Mouse (Mus musculus) midbrain, postnatal 0 days (tissue): Measurements from ENCODE around the gene Lnx2. TPM values are rescaled to one million over a fixed set of nuclear protein-coding genes. Genes with fewer than 3 reads are reported as not detected.
A peak's percentile ranks its signal among the peaks of the same experiment; 100 is the strongest.

Experiments
- ATAC-seq: fragments of 200-750 bp; cut with Nextera tagmentation; 2 replicates; pipeline ENCODE4 v1.8.0; 2017; ENCODE audit warnings: moderate number of reproducible peaks, mild to moderate bottlenecking, moderate TSS enrichment, moderate library complexity; ENCODE audit not compliant: low FRiP score
- DNase-seq: peaks from one replicate; pipeline ENCODE4 v3.0.0-alpha.2; 2015; ENCODE audit warnings: low spot score
- H3K27ac ChIP-seq: fragments of 300-500 bp; sonication (generic); 2 replicates; pipeline ENCODE4 v1.5.1; 2014; ENCODE audit warnings: low read depth, mild to moderate bottlenecking, low read length, mixed read lengths
- H3K27me3 ChIP-seq: fragments of 300-500 bp; sonication (generic); 2 replicates; pipeline ENCODE4 v1.6.1; 2014; ENCODE audit warnings: low read length, control low read depth, mixed read lengths; ENCODE audit not compliant: insufficient read depth
- H3K36me3 ChIP-seq: fragments of 300-500 bp; sonication (generic); 2 replicates; pipeline ENCODE4 v1.6.1; 2014; ENCODE audit warnings: low read length, control low read depth, mixed read lengths; ENCODE audit not compliant: insufficient read depth
- H3K4me1 ChIP-seq: fragments of 300-500 bp; sonication (generic); 2 replicates; pipeline ENCODE4 v1.6.1; 2014; ENCODE audit warnings: mild to moderate bottlenecking, control low read depth, antibody characterized with exemption, low read length, mixed read lengths; ENCODE audit not compliant: insufficient read depth
- H3K4me2 ChIP-seq: fragments of 300-500 bp; sonication (generic); 2 replicates; pipeline ENCODE4 v1.6.1; 2014; ENCODE audit warnings: low read depth, mild to moderate bottlenecking, low read length, mixed read lengths; ENCODE audit not compliant: poor library complexity, severe bottlenecking
- H3K4me3 ChIP-seq: fragments of 300-500 bp; sonication (generic); 2 replicates; pipeline ENCODE4 v1.5.1; 2014; ENCODE audit warnings: low read depth, mild to moderate bottlenecking, low read length, moderate library complexity
- H3K9ac ChIP-seq: fragments of 300-500 bp; sonication (generic); replicated peaks from 2 replicates; pipeline ENCODE4 v1.6.1; 2014; ENCODE audit warnings: mild to moderate bottlenecking, low read length, moderate library complexity, mixed read lengths; ENCODE audit not compliant: poor library complexity, severe bottlenecking
- H3K9me3 ChIP-seq: fragments of 300-500 bp; sonication (generic); 2 replicates; pipeline ENCODE4 v1.6.1; 2016; ENCODE audit warnings: low read length, control low read depth
- CTCF ChIP-seq: IDR thresholded peaks from 2 replicates; pipeline ENCODE4 v1.5.1; 2016; ENCODE audit warnings: antibody characterized with exemption, mild to moderate bottlenecking
- WGBS: fragments of 180-500 bp; shearing (Covaris S2); extraction: QIAGEN DNeasy Blood & Tissue Kit; methylation state at CpG from one replicate; pipeline ENCODE4 v1.1.7; 2014; 5-methylcytosine and 5-hydroxymethylcytosine counted together
- polyA plus RNA-seq: library from polyadenylated mRNA; unstranded; fragments of >200 nt; fragmentation: Nextera tagmentation; extraction: Ambion mirVana; gene quantifications from 2 replicates; pipeline ENCODE4 v1.2.1, GENCODE M21; 2015
- total RNA-seq: library from RNA; depleted of rRNA; stranded (reverse); fragments of >200 nt; gene quantifications from 2 replicates; pipeline ENCODE4 v1.2.3, GENCODE M21; 2014

The Lnx2 gene
- total and polyA plus RNA-seq, 2 experiments from 2014 or later: 2.9 to 5.6 TPM

GRCm38 (mm10) chr5:147114738-147115137 lies 38.4 kb upstream of the Lnx2 start:
- no peaks in the 10 kb centered on the region for H3K9me3 ChIP-seq
- DNase-seq (no peak), ATAC-seq (no peak)
- no peak overlapping the region for H3K4me2 ChIP-seq
- no peak overlapping the region for H3K9ac ChIP-seq
- 0 out of 2 replicates have a peak, but pooled peaks have one; percentile 19 for TF ChIP-seq CTCF
- no peaks in the 10 kb centered on the region for H3K27me3 ChIP-seq
- no peak overlapping the region for H3K4me3 ChIP-seq
- WGBS: 80% methylated on average over 7 of the region's 7 CpGs
- no peaks in the 10 kb centered on the region for H3K4me1 ChIP-seq
- no peak overlapping the region for H3K27ac ChIP-seq
- H3K36me3 ChIP-seq: peaks cover 12% of the 10 kb centered on the region

DNA sequence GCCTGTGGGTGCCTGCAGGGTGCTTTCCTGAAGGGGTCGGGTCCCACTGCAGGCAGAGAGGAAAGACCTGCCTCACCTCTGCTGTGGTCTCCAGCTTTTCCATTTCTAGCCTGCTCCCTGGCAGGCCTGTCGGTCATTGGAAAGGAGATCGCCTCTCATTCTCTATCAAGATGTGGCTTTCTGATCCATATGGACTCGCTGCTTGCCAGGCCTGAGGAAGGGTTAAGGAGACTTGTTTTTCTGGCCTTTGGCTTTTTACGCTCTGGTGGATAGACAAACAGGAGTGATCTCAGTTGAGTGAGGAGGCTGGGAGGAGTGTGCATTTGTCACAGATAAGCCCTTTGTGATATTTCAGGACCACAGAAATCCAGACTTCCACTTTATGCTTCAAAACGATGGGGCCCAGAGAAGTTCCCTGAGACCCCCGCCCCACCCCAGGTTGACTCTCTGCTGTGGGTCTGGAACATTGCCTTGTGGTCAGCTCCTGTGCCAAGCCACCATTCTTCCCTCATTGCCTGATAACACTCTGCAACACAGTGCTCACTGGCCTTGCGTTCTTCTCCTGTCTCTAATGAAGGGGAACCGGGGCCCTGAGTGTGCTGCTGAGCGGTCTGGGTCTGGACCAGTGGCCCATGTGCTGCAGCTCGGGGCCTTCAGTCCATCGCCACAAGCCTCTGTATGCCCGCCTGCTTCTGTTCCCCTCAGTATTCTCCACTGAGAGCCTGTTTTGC lies 32.6 kb upstream of the Lnx2 start:
- DNase-seq (no peak), ATAC-seq (no peak)
- Histone ChIP-seq H3K9me3 (no peaks in the 10 kb centered on the region), H3K9ac (no peak overlapping the region), H3K36me3 (peaks cover 16% of the 10 kb centered on the region), H3K27ac (no peak overlapping the region), H3K4me2 (no peak overlapping the region), H3K4me3 (no peak overlapping the region), H3K4me1 (no peaks in the 10 kb centered on the region), H3K27me3 (no peaks in the 10 kb centered on the region)
- WGBS: 86% methylated on average over 13 of the region's 13 CpGs
- TF ChIP-seq CTCF: no peak

- Histone ChIP-seq H3K4me1 (no peaks in the 10 kb centered on the region), H3K27me3 (no peaks in the 10 kb centered on the region), H3K27ac (no peak overlapping the region), H3K36me3 (peaks cover 10% of the 10 kb centered on the region), H3K4me2 (no peak overlapping the region), H3K9me3 (no peaks in the 10 kb centered on the region), H3K9ac (no peak overlapping the region), H3K4me3 (no peak overlapping the region)
- TF ChIP-seq CTCF: no peak
- DNase-seq (no peak), ATAC-seq (no peak)
- WGBS: 94% methylated on average over 3 of the region's 3 CpGs
These were observed 30.9 kb upstream of the Lnx2 start for GRCm38 (mm10) chr5:147107276-147107675.

DNA sequence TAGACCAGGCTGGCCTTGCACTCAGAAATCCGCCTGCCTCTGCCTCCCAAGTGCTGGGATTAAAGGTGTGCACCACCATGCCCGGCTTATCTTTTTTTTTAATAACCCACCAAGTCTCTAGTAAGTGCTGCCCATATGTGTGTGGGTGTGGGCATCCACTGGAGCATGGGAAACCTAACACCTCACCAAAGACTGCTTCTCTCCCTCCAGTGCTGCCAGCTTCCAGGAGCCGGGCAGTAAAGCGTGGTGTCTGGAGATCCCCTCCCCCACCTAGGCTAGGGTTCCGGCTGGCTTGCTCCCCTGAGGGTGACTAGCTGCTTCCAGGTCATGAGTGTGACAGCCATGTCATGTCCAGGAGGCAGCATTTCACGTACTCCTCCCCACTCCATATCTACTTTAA lies 25.9 kb upstream of the Lnx2 start:
- Histone ChIP-seq H3K4me3 (no peak overlapping the region), H3K36me3 (peaks cover 4% of the 10 kb centered on the region; the same call in 1 of the 2 replicates), H3K4me1 (no peaks in the 10 kb centered on the region), H3K9me3 (no peaks in the 10 kb centered on the region), H3K9ac (no peak overlapping the region), H3K4me2 (no peak overlapping the region), H3K27ac (no peak overlapping the region), H3K27me3 (no peaks in the 10 kb centered on the region)
- no peak for ATAC-seq
- no peak for TF ChIP-seq CTCF
- 82% methylated on average over 6 of the region's 6 CpGs for WGBS
- no peak for DNase-seq

DNA sequence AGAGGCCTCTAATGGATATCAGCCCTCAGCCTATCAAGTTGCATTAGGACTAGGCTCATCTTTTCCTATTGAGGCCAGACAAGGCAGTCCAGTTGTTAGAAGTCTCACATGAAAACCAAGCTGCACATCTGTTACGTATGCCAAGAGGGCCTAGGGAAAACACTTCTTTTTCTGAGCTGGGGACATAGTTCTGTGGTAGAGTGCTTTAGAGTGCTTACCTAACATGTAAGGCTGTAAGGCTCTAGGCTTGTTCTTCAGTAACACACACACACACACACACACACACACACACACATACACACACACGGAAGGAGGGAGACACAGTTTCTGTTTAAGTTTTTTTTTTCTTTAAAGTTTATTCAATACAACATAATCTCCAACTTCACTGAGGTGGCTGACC lies 23.8 kb upstream of the Lnx2 start:
- Histone ChIP-seq H3K27ac (no peak overlapping the region), H3K4me1 (no peaks in the 10 kb centered on the region), H3K9ac (no peak overlapping the region), H3K9me3 (no peaks in the 10 kb centered on the region), H3K4me2 (no peak overlapping the region), H3K4me3 (no peak overlapping the region), H3K27me3 (no peaks in the 10 kb centered on the region), H3K36me3 (peaks cover 4% of the 10 kb centered on the region; the same call in 1 of the 2 replicates)
- TF ChIP-seq CTCF: no peak
- WGBS: 96% methylated on average over 2 of the region's 2 CpGs
- ATAC-seq (no peak), DNase-seq (no peak)

DNA sequence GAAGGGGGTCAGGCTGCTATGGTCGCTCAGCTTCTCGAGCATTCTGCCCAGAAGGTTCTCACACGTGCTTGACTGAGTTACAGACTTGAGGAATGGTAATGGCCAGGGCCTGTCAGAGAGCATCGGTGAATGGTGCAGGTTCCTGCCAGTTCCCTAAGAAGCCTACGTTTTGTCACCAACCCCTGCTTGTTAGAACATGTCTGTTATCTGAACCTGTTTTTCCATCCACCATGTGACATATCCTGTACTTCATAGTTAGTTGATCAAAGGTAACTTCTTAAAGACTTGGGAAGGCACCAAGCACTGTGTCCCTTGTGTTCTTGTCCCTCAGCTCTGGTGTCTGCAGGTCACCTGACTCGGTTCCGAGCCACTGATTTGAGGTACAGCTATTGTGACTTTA lies 22.3 kb upstream of the Lnx2 start:
- no peak overlapping the region for H3K4me3 ChIP-seq
- WGBS: 89% methylated on average over 7 of the region's 7 CpGs
- H3K27ac ChIP-seq: no peak overlapping the region
- no peak overlapping the region for H3K9ac ChIP-seq
- DNase-seq: no peak
- H3K9me3 ChIP-seq: no peaks in the 10 kb centered on the region
- H3K4me2 ChIP-seq: no peak overlapping the region
- ATAC-seq: no peak
- TF ChIP-seq CTCF: no peak
- no peaks in the 10 kb centered on the region for H3K4me1 ChIP-seq
- H3K36me3 ChIP-seq: no peaks in the 10 kb centered on the region; the same call in 1 of the 2 replicates
- no peaks in the 10 kb centered on the region for H3K27me3 ChIP-seq
